Mouse (Mus musculus) limb, embryonic 13.5 days (tissue): ENCODE measurements around the gene Tenm3. TPM values are rescaled to one million over a fixed set of nuclear protein-coding genes. Genes with fewer than 3 reads are reported as not detected.

ENCODE experiments used
- ATAC-seq: fragments of 200-750 bp; cut with Nextera tagmentation; 2 replicates; pipeline ENCODE4 v1.8.0; 2017; ENCODE audit warnings: low read depth, moderate number of reproducible peaks, moderate TSS enrichment; ENCODE audit not compliant: low FRiP score
- H3K27ac ChIP-seq: fragments of 300-500 bp; sonication (generic); 2 replicates; pipeline ENCODE4 v1.5.1; 2015; ENCODE audit warnings: inconsistent platforms, mild to moderate bottlenecking, moderate library complexity
- H3K27me3 ChIP-seq: fragments of 300-500 bp; sonication (generic); 2 replicates; pipeline ENCODE4 v1.6.1; 2015; ENCODE audit warnings: mild to moderate bottlenecking, inconsistent platforms
- H3K36me3 ChIP-seq: fragments of 300-500 bp; sonication (generic); 2 replicates; pipeline ENCODE4 v1.6.1; 2015; ENCODE audit warnings: inconsistent platforms, mild to moderate bottlenecking, moderate library complexity
- H3K4me1 ChIP-seq: fragments of 300-500 bp; sonication (generic); 2 replicates; pipeline ENCODE4 v1.6.1; 2015; ENCODE audit warnings: inconsistent platforms
- H3K4me2 ChIP-seq: fragments of 300-500 bp; sonication (generic); replicated peaks from 2 replicates; pipeline ENCODE4 v1.6.1; 2015; ENCODE audit warnings: inconsistent platforms, mild to moderate bottlenecking, moderate library complexity
- H3K4me3 ChIP-seq: fragments of 300-500 bp; sonication (generic); 2 replicates; pipeline ENCODE4 v1.5.1; 2015; ENCODE audit warnings: moderate library complexity, mild to moderate bottlenecking, inconsistent platforms
- H3K9ac ChIP-seq: fragments of 300-500 bp; sonication (generic); 2 replicates; pipeline ENCODE4 v1.6.1; 2015; ENCODE audit warnings: mild to moderate bottlenecking, inconsistent platforms
- H3K9me3 ChIP-seq: fragments of 300-500 bp; sonication (generic); 2 replicates; pipeline ENCODE4 v1.6.1; 2016; ENCODE audit warnings: inconsistent platforms
- WGBS: fragments of 180-500 bp; shearing (Covaris S2); methylation state at CpG from one replicate; pipeline ENCODE4 v1.1.7; 2015; 5-methylcytosine and 5-hydroxymethylcytosine counted together
- polyA plus RNA-seq: library from polyadenylated mRNA; unstranded; fragments of >200 nt; fragmentation: Nextera tagmentation; extraction: Ambion mirVana; gene quantifications from 2 replicates; pipeline ENCODE4 v1.2.1, GENCODE M21; 2015

The Tenm3 gene
- polyA plus RNA-seq, 1 experiment from 2014 or later = 41.0 TPM

DNA sequence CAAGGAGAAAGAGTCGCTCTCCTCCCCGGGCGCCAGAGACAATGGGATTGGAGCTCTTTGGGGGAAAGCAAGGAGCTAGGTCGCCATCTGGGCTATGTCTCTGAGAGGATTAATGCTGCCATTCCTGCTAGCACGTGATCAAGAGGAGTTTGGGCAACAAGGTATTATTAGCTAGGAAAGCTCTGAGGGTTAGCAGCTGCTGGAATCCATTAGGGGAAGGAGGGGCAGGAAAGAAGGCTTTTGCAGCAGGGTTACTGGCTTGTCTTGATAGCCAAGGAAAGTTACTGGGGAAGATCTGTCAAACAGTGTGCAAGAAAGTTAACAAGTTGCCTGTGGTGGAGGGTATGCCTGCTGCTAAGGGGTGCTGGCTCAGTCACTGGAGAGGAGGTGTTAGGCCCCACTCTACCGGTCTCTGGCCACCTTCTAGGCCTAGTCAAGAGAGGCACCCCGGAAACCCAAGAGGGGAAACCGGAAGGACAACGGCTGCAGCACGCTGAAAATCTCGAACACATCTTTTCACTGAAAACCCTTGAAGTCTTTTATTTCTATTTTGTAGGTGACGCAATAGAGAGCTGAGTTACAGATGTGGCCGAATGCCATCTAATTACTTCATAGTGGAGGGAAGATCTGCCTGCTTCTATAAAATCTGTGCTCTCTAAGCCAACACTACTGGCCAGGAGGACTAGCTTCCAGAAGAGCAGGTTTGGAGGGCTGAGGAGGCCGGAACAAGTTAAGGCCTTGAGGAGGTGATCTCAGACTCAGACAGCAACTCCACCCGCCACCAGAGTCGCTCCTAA lies 534.4 kb downstream of the Tenm3 start:
- H3K4me2 ChIP-seq = 0 out of 2 replicates have a peak overlapping the region, but pooled peaks have one; percentile 9
- peaks cover 39% of the 10 kb centered on the region for H3K4me1 ChIP-seq
- peak overlapping the region; percentile 44 for H3K27ac ChIP-seq
- H3K27me3 ChIP-seq = no peaks in the 10 kb centered on the region; the same call in 1 of the 2 replicates
- H3K9me3 ChIP-seq = no peaks in the 10 kb centered on the region
- ATAC-seq = peak; percentile 64
- peaks cover 16% of the 10 kb centered on the region for H3K36me3 ChIP-seq
- WGBS = 30% methylated on average over 16 of the region's 16 CpGs
- no peak overlapping the region for H3K4me3 ChIP-seq
- H3K9ac ChIP-seq = no peak overlapping the region

DNA sequence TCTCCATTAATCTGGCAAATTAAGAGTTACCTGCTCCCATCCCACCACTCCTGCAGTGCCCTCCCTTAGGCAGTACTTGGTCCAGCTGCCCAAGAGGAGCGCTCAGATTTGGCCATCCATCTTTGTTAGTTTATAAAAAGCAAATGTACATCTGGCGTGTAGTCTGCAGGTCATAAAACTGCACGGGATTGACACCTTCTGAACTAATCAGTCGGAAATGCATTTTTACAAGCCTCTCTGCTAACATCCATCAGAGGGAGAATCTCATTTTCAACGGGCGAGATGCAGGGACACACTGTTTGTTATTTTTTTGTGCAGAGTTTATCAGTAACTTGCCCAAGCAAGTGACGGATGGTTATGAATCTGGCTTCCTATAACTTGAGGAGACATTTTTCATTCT lies 539.5 kb downstream of the Tenm3 start:
- ATAC-seq = no peak
- Histone ChIP-seq H3K4me2 (no peak overlapping the region), H3K9me3 (no peaks in the 10 kb centered on the region), H3K27me3 (peaks cover 16% of the 10 kb centered on the region; the same call in 1 of the 2 replicates), H3K4me3 (no peak overlapping the region), H3K27ac (no peak overlapping the region), H3K4me1 (peaks cover 40% of the 10 kb centered on the region), H3K36me3 (peaks cover 21% of the 10 kb centered on the region), H3K9ac (no peak overlapping the region)
- 25% methylated on average over 7 of the region's 7 CpGs for WGBS

DNA sequence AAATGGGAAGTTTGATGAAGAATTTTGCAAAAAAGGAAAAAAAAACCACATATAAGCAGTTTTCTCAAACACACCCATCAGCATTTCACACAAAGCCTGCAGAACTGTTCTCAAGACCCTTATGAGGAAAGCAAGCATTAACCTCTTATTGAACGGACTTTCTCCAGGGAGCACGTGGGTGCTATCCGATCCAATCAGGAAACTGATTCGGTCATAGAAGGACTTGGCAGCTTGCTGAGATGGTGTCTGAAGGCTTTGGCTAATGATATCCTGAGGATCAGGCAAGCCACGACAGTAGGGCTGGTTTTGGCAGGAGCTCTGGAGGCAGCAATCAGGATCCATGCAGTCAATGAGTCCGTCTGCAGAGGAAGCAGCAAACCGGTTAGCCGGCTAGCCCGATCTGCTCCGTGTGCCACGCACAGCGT lies 543.1 kb downstream of the Tenm3 start:
- Histone ChIP-seq H3K4me3 (peak overlapping the region; percentile 14), H3K9me3 (no peaks in the 10 kb centered on the region), H3K4me1 (peaks cover 36% of the 10 kb centered on the region), H3K27me3 (peaks cover 35% of the 10 kb centered on the region), H3K4me2 (peak overlapping the region; percentile 47), H3K9ac (no peak overlapping the region), H3K36me3 (peaks cover 36% of the 10 kb centered on the region), H3K27ac (no peak overlapping the region)
- ATAC-seq = peak; percentile 70
- 13% methylated on average over 12 of the region's 12 CpGs for WGBS

DNA sequence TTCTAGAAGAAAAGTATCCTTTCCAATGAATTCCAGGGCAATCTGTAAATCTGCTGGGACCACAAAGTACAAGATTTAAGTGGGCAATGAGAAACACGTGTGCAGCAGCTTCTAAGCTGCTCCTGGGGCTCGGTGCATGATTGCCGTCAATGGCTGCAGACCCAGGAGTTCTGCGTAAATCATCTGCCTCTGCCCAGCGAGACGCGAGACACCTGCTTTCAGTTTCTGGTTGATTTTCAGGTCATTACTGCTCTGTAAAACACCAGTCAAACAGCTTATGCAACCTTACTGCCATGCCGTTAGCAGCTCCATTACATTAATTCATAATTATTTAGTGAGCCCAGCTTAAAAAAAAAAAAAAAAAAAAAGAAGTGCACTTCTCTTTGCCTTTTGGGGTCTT lies 543.7 kb downstream of the Tenm3 start:
- H3K9ac ChIP-seq = no peak overlapping the region
- no peak overlapping the region for H3K27ac ChIP-seq
- no peaks in the 10 kb centered on the region; the same call in 1 of the 2 replicates for H3K9me3 ChIP-seq
- H3K4me1 ChIP-seq = peaks cover 36% of the 10 kb centered on the region
- peak; percentile 75 for ATAC-seq
- H3K36me3 ChIP-seq = peaks cover 42% of the 10 kb centered on the region
- WGBS = 9% methylated on average over 8 of the region's 8 CpGs
- H3K4me2 ChIP-seq = peak overlapping the region; percentile 47
- peaks cover 35% of the 10 kb centered on the region for H3K27me3 ChIP-seq
- H3K4me3 ChIP-seq = no peak overlapping the region

DNA sequence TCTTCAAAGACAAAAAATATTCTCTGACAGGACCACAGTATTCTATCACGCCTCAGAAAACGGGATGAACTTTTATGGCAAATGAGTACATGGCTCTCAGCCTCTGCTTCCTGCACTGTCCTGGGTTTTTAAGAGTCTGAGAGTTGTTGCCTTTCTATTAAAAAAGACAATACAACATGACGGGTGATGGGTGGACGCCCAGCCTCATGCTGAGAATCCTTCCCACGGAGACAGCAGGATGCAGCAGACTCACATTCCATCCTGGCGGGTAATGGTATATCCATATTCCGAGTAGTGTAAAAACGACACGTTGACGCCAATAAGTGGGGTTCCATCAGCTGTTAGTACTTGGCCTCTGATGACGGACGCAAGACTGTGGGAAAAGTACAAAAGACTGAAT lies 544.4 kb downstream of the Tenm3 start:
- WGBS = 47% methylated on average over 12 of the region's 12 CpGs
- peaks cover 48% of the 10 kb centered on the region for H3K36me3 ChIP-seq
- no peak overlapping the region for H3K27ac ChIP-seq
- no peak overlapping the region for H3K4me2 ChIP-seq
- no peak overlapping the region for H3K4me3 ChIP-seq
- ATAC-seq = no peak
- no peaks in the 10 kb centered on the region; the same call in 1 of the 2 replicates for H3K9me3 ChIP-seq
- peaks cover 35% of the 10 kb centered on the region for H3K27me3 ChIP-seq
- H3K4me1 ChIP-seq = peaks cover 32% of the 10 kb centered on the region
- no peak overlapping the region for H3K9ac ChIP-seq

DNA sequence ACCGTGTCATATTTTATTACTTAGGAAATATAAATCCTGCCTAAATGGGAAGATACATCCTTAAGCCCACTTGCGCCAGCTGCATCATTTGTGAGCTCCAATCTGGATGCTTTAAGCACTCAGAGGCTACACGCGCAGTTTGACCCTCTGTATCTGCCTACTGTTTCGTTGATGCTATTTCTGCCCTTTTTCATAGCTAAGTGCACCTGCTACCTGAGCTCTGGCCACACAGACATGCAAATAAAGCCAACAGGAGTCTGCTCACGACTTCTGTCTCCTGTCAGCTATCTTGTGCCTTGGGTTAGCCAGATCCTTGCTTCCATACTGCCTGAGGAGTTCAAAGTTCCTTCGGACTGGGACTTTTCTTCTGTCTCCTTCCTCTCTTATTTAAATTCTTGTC lies 547.4 kb downstream of the Tenm3 start:
- peaks cover 19% of the 10 kb centered on the region for H3K4me1 ChIP-seq
- no peak overlapping the region for H3K9ac ChIP-seq
- H3K36me3 ChIP-seq = peaks cover 67% of the 10 kb centered on the region
- peaks cover 19% of the 10 kb centered on the region for H3K27me3 ChIP-seq
- no peaks in the 10 kb centered on the region; the same call in 1 of the 2 replicates for H3K9me3 ChIP-seq
- 92% methylated on average over 7 of the region's 7 CpGs for WGBS
- no peak for ATAC-seq
- H3K27ac ChIP-seq = no peak overlapping the region
- H3K4me2 ChIP-seq = no peak overlapping the region
- H3K4me3 ChIP-seq = no peak overlapping the region

DNA sequence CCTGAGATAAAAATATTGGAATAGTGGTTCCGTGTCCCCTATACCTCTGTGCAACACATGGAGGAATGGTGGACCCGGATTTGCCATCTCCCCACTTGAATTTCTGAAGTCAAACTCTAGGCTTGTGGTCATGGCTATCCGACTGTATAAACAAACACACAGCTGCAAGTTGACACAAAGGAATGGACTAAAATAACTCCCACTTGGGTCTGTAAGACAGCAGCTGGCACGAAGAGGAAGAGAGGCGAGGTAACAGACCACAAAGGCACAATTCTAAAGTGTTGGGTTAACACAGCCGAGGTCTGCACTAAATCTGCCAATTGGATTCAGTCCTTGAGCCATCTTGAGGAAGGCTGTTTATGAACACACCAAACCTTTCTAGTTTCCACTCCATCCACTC lies 548.2 kb downstream of the Tenm3 start:
- WGBS = 78% methylated on average over 6 of the region's 6 CpGs
- Histone ChIP-seq H3K4me3 (no peak overlapping the region), H3K9me3 (no peaks in the 10 kb centered on the region; the same call in 1 of the 2 replicates), H3K9ac (no peak overlapping the region), H3K27me3 (peaks cover 19% of the 10 kb centered on the region), H3K36me3 (peaks cover 75% of the 10 kb centered on the region), H3K4me1 (peaks cover 11% of the 10 kb centered on the region), H3K4me2 (no peak overlapping the region), H3K27ac (no peak overlapping the region)
- no peak for ATAC-seq

DNA sequence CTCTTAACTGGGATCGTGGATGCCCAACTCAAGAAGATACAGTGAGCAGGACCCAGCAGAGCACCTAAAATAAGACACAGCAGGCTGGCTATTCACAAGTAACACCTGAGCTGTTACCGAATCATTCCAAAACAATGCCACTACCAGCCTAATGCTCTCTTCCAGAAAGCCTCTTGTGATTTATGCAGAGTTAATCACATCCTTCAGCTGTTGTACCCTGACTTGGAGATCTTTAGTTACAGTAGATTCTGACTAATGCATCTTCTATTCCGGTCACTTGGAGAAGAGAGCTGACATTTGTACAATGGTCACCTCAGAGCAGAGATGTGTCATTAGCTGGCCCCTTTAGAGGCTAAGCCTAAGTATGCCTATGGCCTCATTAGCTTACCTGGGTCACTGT lies 550.0 kb downstream of the Tenm3 start:
- H3K36me3 ChIP-seq = peaks cover 73% of the 10 kb centered on the region

DNA sequence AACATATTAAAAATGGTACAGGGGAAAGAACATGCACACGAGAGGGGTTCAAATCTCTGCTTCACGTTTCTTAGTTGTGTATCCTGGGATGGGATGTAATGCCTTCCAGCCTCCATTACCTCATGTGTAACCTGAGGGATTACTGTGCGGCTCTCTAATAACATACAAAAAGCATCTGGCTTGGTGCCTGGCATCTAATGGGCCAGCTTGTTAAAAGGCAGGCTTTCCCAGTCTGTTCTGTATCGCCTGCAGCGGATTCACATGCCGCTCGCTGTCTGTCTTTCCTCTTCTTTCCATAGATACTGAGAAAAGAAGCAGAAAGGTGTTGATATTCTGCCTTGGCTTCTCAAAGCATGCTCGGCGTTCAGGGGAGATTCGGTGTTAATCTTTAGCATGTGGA lies 558.3 kb downstream of the Tenm3 start:
- ATAC-seq = no peak
- no peak overlapping the region for H3K4me3 ChIP-seq

More for the DNA sequence above, 550.0 kb downstream of the Tenm3 start:
- no peak for ATAC-seq
- 93% methylated on average over 3 of the region's 3 CpGs for WGBS
- H3K4me2 ChIP-seq = no peak overlapping the region
- no peaks in the 10 kb centered on the region; the same call in 1 of the 2 replicates for H3K9me3 ChIP-seq
- H3K9ac ChIP-seq = no peak overlapping the region
- H3K4me3 ChIP-seq = no peak overlapping the region
- H3K27me3 ChIP-seq = peaks cover 16% of the 10 kb centered on the region
- no peaks in the 10 kb centered on the region for H3K4me1 ChIP-seq
- no peak overlapping the region for H3K27ac ChIP-seq

DNA sequence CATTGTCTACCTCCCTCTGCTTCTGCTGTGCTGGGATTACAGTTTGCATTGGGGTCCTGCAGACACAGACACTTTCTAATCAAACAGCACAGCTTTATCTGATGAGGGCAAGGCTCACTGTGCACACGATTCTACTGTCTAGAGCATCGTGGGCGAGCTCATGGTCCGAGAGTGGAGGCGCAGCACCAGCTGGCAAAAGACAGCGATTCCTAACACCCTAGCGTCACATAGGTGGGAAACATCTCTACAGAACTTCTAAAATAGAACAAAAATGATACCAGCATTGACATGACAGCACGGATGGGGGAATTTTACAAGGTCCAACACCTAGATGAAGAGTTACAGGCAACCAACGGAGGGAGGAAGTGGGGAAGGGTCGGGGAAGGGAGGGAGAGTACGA lies 561.9 kb downstream of the Tenm3 start:
- Histone ChIP-seq H3K36me3 (peaks cover 50% of the 10 kb centered on the region), H3K4me1 (peaks cover 7% of the 10 kb centered on the region), H3K27me3 (no peaks in the 10 kb centered on the region), H3K4me2 (no peak overlapping the region), H3K27ac (no peak overlapping the region), H3K9me3 (no peaks in the 10 kb centered on the region), H3K9ac (no peak overlapping the region), H3K4me3 (no peak overlapping the region)
- ATAC-seq = no peak
- 92% methylated on average over 11 of the region's 11 CpGs for WGBS

More for the DNA sequence above, 558.3 kb downstream of the Tenm3 start:
- Histone ChIP-seq H3K27me3 (no peaks in the 10 kb centered on the region), H3K4me2 (no peak overlapping the region), H3K9ac (no peak overlapping the region), H3K9me3 (no peaks in the 10 kb centered on the region), H3K36me3 (peaks cover 36% of the 10 kb centered on the region), H3K4me1 (peaks cover 7% of the 10 kb centered on the region), H3K27ac (no peak overlapping the region)
- WGBS = 57% methylated on average over 10 of the region's 10 CpGs

DNA sequence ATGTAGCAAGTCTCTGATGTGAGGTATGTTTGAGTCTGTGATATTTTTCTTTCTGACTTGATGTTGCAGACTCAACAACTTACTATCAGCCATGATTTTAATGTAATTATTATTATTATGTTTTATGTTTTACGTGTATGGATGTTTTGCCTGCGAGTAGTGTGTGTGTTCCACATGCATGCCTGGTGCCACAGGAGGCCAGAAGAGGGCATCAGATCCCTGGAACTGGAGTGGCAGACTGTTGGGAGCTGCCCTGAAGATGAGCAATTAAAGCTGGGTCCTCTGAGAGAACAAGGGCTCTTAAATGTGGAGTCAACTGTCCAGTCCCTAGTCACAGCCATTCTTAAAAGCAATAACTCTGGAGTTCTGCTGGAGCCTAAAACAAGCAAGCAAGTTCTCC lies 564.4 kb downstream of the Tenm3 start:
- H3K36me3 ChIP-seq = peaks cover 64% of the 10 kb centered on the region
- no peaks in the 10 kb centered on the region for H3K4me1 ChIP-seq
- WGBS = 95% methylated on average over 2 of the region's 2 CpGs
- no peak overlapping the region for H3K27ac ChIP-seq
- peaks cover 8% of the 10 kb centered on the region; the same call in 1 of the 2 replicates for H3K9me3 ChIP-seq
- no peak for ATAC-seq
- no peak overlapping the region for H3K4me2 ChIP-seq
- no peak overlapping the region for H3K9ac ChIP-seq
- no peaks in the 10 kb centered on the region for H3K27me3 ChIP-seq
- H3K4me3 ChIP-seq = no peak overlapping the region

DNA sequence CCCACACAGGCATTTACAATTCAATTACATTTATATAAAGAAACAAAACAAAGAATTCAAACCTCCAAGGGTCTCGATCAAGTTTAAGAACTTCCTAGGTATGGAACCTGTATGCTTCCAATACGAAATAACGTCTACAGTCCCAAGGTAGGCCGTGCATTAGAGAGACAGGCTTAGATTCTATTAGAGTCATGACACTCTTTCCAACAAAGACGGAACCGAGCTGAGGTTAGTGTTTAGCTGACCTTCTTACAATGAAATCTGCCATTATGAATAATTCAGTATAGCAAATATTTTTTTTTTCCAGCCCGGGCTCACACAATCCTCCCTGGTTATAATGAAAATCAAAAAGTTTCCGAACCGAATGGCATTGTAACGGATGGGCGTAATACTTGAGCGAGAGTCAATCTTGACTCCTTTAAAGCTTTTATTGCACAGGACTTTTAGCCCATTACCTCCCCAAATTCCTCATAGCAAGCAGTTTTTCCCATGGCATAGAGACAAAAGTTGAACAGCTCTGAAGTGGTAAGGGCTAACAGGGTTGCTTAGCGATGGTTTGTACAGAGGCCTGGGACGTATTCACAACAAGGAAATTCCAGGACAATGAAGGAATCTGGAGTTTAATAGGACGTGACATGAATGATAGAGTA lies 565.6 kb downstream of the Tenm3 start:
- H3K4me2 ChIP-seq = no peak overlapping the region
- H3K27me3 ChIP-seq = no peaks in the 10 kb centered on the region
- no peak overlapping the region for H3K9ac ChIP-seq
- H3K9me3 ChIP-seq = peaks cover 8% of the 10 kb centered on the region; the same call in 1 of the 2 replicates
- no peak overlapping the region for H3K27ac ChIP-seq
- no peak overlapping the region for H3K4me3 ChIP-seq
- no peaks in the 10 kb centered on the region for H3K4me1 ChIP-seq
- ATAC-seq = no peak
- H3K36me3 ChIP-seq = peaks cover 59% of the 10 kb centered on the region
- WGBS = 82% methylated on average over 15 of the region's 15 CpGs
